Mouse (Mus musculus): ENCODE data around the gene 2610028H24Rik. TPM values are rescaled to one million over a fixed set of nuclear protein-coding genes. Genes with fewer than 3 reads are reported as not detected.

2610028H24Rik gene
- total and polyA plus RNA-seq, 3 experiments = 0.10 to 0.15 TPM; not detected in 1

- no peak for TF ChIP-seq ZKSCAN1 (IDR thresholded peaks at IDR 0.05; ENCODE audit: low read depth, low read length)
These were observed 32.1 kb upstream of the 2610028H24Rik start (continued) for GRCm38 (mm10) chr10:76416811-76417210.

GRCm38 (mm10) chr10:76425674-76426073 is 23.2 kb upstream of the 2610028H24Rik start:
- no peaks in the 10 kb centered on the region for H3K27me3 ChIP-seq (ENCODE audit: control insufficient read depth in 1 of 2, insufficient read depth in 2 of 2, low read length in 2 of 2)
- DNase-seq (ENCODE audit: low read depth, low spot score) = no peak
- TF ChIP-seq RCOR1 (IDR thresholded peaks at IDR 0.05; ENCODE audit: low read depth, low read length) = no peak
- no peak for TF ChIP-seq MAZ (IDR thresholded peaks at IDR 0.05; ENCODE audit: low read depth, low read length)
- no peak for TF ChIP-seq TCF12 (IDR thresholded peaks at IDR 0.05; ENCODE audit: low read depth, low read length)
- TF ChIP-seq MYC (IDR thresholded peaks at IDR 0.05; ENCODE audit: low read depth, low read length) = no peak
- TF ChIP-seq USF2 (IDR thresholded peaks at IDR 0.05; ENCODE audit: borderline replicate concordance in 1 of 2, insufficient read depth in 1 of 2, low read depth in 1 of 2, low read length in 2 of 2) = no peak
- no peak for TF ChIP-seq CTCF (IDR thresholded peaks at IDR 0.05 in 2 of 3, conservative IDR thresholded peaks at IDR 0.05 in 1 of 3; ENCODE audit: control insufficient read depth in 1 of 3, insufficient read depth in 1 of 3, low read depth in 2 of 3, low read length in 3 of 3, poor library complexity in 1 of 3, severe bottlenecking in 1 of 3)
- no peak for TF ChIP-seq KAT2A (conservative IDR thresholded peaks at IDR 0.05; ENCODE audit: low read depth, low read length)
- TF ChIP-seq MYB (IDR thresholded peaks at IDR 0.05; ENCODE audit: low read depth, low read length) = no peak
- no peak for TF ChIP-seq RAD21 (IDR thresholded peaks at IDR 0.05; ENCODE audit: low read depth, low read length)
- TF ChIP-seq POLR2A (IDR thresholded peaks at IDR 0.05; ENCODE audit: control insufficient read depth in 1 of 2, insufficient read depth in 1 of 2, low read depth in 1 of 2, low read length in 2 of 2, poor library complexity in 1 of 2) = no peak
- TF ChIP-seq TAL1 (IDR thresholded peaks at IDR 0.05; ENCODE audit: low read length) = no peak
- TF ChIP-seq MEF2A (IDR thresholded peaks at IDR 0.05; ENCODE audit: extremely low read depth, insufficient replicate concordance, low read depth, low read length, poor library complexity, severe bottlenecking) = no peak
- TF ChIP-seq UBTF (IDR thresholded peaks at IDR 0.05; ENCODE audit: borderline replicate concordance, insufficient read depth, low read depth, low read length) = no peak
- no peak for TF ChIP-seq HCFC1 (IDR thresholded peaks at IDR 0.05; ENCODE audit: low read depth, low read length)
- no peak for TF ChIP-seq ELF1 (IDR thresholded peaks at IDR 0.05; ENCODE audit: low read depth, low read length)
- TF ChIP-seq GABPA (IDR thresholded peaks at IDR 0.05; ENCODE audit: low read depth, low read length) = no peak
- TF ChIP-seq NELFE (IDR thresholded peaks at IDR 0.05; ENCODE audit: low read depth, low read length) = no peak
- no peak for TF ChIP-seq MXI1 (IDR thresholded peaks at IDR 0.05; ENCODE audit: low read depth, low read length)
- TF ChIP-seq POLR2AphosphoS5 (IDR thresholded peaks at IDR 0.05; ENCODE audit: borderline replicate concordance, low read depth, low read length) = no peak
- peaks cover 0 to 24% of the 10 kb centered on the region in 2 experiments; a peak in 2 of 4 replicates for H3K36me3 ChIP-seq (ENCODE audit: control insufficient read depth in 1 of 2, insufficient read depth in 2 of 2, low read length in 2 of 2)
- no peaks in the 10 kb centered on the region for H3K4me1 ChIP-seq (ENCODE audit: control insufficient read depth in 1 of 2, insufficient read depth in 2 of 2, low read length in 2 of 2)
- no peak overlapping the region for H3K27ac ChIP-seq (ENCODE audit: control insufficient read depth, low read depth, low read length)
- H3K9ac ChIP-seq (ENCODE audit: control insufficient read depth, low read depth, low read length, poor library complexity, severe bottlenecking) = no peak overlapping the region
- no peaks in the 10 kb centered on the region for H3K9me3 ChIP-seq (replicated peaks; ENCODE audit: insufficient read depth, low read length)
- H3K79me2 ChIP-seq (ENCODE audit: control insufficient read depth, insufficient read depth, low read length, poor library complexity) = no peaks in the 10 kb centered on the region
- no peak overlapping the region for H3K4me3 ChIP-seq (ENCODE audit: control insufficient read depth in 1 of 2, insufficient read depth in 1 of 2, low read depth in 2 of 2, low read length in 2 of 2)

Data from MEL (cell line).